Mouse (Mus musculus): Measurements from ENCODE around the gene Slx4ip.

Slx4ip gene

DNA sequence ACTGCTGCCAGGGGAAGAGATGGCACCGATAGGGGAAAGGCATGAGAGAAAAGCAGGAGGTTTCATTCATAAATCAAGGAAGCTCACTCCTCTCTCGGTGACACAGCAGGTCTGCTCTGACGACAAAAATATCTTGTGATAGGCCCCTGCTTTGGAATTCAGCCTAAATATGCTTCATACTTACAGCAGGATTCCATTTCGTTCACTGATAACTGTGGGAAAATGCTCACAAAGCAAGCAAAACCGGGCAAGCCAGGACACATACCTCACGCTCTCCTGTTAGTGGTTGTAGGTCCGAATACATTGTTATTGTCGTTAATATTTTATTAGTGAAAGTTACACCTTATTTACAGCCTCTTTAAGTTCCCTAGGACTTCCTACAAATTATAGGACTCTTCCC lies 216.9 kb downstream of the Slx4ip start:
- no peak for DNase-seq

DNA sequence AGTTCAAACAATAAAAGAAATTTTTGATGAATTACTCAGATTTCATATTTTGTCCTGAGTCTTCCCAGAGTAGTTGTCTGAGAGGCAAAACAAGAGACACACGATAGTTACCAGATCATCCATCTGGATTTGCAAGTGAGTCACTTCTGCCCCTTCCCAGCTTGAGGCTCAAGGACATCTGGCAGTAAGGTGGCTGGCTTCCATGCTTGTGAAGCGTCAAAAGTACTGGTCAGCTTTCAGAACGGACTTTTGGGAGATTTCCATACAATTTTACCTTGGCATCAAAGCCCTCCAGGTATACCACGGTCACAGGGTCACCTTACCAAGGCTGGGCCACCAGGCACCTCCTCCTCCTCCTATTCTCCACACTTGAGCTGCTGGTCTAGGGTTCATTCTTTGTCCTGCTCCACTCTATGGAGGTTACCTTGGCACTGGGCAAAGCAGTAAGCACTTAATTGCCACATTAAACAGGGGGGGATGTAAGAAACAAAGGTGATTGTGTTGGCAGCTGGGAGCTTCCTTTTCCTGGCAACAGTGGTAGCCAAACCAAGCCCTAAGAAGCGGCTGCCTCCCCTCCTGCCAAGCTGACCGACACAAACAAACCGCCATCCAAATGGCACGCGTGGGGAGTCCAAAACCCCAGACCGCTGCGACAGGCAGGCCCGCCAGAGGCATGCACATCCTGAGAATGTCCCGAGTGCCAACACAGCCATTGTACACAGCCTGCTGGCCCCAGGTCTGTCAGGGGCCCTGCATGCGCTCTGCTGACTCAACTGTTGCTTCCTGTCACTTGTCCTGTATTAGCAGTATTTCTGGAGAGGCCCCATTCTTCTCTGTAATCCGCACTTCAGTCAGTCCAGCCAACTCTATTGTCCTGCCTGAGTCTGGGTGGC lies 218.5 kb downstream of the Slx4ip start:
- no peak for DNase-seq

DNA sequence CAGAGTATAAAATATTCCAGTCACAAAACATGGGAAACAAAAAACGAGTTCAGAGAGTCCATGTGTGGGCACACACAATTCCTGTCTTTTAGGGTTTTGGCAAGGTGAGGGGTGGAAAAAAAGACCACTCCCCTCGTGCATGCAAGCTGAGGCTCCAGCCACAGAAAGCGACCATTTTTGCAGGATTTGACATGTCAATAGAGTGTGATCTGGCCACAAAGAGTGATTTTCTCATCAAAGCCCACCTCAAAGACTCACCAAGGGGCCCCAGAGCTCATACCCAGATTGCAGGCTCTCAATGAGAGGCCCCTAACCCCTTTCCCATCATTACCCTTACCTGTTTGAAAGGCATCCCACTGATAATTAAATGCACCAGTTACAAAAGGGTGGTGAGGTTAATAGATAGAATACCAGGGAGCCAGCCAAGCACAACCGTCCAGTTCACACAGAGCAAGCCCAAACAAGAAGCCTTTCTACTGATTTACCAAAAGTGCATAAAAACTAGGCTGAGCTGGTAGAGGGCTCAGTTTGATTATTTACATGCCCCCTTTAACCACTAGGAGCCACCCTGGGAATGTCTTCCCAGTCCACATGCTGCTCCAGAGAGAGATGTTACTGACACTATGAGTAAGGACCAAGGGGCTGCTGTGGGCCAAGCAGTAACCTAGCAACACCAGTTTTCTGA lies 219.3 kb downstream of the Slx4ip start:
- peak; percentile 28 for DNase-seq

DNA sequence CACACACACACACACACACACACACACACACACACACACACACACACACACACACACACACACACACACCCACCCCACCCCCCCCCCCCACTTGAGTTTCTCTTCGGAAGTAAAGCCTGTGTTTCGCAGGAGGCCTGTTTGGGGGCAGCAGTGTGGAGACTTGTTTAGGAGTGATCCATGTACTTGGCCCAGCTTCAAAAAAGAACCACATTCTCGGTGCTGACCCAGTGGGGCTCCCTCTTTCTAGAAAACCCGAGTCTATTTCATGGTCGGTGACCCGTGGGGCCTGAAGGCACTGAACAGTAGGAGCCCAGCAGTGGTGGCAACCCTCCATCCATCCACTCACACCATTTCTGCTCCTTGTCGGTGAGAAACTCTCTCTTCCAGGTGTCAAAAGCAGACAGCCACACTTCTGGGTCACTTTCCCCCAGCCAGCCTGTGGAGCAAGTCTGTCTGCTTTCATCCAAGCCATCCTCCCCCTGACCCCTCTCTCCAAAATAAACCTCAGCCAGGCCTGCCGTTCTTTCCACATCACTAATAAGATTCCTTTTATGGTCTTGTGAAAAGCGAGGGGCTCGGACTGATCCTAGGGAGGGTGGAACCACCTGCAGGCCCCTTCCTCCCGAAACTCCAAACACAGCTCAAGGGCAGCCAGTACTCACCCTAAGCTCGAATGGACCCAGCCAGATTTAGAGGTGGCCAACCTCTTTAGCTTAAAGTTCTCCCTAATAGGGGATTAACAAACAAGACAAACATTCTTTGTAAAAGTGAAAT lies 222.5 kb downstream of the Slx4ip start:
- no peak for DNase-seq

DNA sequence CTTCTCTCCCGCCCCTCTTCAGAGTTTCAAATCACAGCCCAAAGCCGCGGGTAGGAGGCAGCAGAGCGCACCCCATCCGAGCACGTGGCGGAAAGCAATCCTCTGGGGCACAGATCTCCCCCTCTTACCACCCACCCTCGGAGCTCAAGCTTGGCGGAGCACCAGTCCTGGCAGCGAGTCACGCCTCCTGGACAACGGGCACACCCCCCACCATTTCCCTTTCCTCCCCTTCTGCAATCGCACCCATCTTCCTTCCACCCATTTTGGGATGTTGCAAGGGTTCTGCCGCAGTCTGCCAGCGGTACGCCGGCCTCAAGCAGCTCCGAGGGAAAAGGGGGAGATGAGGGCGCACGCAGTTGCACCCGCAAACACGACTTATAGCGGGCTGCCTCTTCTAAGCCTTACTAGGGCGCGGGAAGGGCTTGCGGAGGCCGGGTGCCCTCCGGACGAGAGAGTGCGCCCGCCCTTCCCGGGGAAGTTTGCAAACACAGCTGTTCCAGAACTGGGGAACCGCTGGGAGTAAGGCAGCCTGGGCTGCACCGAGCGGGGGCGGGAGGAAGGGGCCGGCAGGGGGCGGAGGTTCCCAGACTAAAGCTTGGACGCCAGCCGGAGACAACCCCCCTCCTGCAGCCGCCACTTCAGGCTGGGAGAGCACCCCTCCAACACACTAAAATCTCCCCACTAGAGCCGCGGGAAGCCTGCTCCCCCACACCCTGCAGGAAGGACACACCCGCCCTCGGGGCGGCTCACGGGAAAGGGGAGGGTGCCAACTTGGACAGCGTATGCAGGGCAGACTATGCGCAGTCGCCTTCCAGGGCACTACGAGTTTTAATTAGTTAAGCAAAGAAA lies 223.5 kb downstream of the Slx4ip start:
- DNase-seq, result peak; percentile 77

DNA sequence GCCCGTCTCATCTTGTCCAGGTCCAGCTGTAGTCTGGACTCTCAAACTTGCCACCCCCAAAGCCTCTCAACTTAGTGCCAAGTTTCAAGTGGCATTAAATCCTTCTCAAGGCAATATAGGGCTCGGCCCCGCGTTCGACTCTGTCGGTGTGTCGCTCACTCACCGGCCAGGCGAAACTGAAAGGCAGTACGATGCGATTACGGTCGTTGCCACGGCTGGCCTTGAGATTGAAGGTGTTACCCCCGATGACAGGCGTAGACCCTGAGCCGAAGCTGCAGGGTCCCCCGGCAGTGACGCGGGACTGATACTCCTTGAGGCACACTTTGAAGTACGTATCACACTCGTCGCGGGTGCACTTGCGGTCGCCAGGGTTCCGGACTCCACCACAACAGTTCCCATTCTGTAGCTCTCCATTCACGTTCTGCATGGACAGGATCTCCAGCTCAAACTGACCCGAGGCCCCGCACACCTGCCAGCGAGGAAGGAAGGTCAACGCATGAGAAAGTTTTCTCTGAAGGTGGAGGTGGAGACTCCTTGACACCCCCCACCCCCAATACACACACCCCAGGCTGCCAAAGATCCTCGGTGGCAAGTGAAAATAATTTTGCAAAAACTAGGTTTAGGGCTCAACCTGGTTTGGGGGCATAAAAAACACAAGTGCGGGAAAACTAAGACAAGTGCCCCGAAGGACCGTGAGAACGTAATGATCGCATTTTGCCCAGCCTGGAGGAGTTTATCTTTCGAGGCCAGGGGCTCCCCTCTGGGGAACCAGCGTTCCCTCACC lies 224.4 kb downstream of the Slx4ip start:
- peak; percentile 54 for DNase-seq

DNA sequence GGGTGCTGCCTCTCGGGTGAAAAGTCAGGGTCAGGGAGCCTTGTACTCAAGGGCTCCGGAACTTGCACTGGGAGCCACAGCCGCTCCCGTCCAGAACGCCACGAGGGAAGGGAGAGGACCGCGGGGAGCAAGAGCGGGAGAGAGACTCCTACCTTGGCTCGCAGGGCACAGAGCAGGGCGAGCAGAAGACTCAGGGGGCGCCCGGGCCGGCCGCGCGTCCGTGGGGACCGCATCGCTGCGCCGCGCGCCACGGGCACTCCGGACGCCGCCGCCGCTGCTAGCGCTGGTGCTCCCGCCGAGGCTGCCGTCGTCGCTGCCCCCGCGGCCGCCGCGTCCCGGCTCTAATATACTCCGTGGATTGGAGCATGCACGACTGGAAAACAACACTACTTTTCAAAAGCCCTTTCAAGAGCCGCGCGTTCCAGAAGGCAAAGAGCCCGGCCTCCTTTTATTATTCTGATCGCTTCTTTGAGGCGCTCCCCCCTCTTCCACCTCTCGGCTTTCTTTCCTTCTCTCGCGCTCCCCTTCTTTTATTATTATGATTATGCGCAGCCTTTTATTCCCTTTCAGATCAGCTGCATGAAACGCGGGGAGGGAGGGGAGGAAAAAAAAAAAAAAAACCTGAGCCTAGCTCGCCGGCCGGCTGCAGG lies 225.1 kb downstream of the Slx4ip start, which contains the start of gene Jag1:
Gene Jag1, minus strand, starts transcription at position 620 of the 650 bp plus-strand sequence.
- peak; percentile 70 for DNase-seq

DNA sequence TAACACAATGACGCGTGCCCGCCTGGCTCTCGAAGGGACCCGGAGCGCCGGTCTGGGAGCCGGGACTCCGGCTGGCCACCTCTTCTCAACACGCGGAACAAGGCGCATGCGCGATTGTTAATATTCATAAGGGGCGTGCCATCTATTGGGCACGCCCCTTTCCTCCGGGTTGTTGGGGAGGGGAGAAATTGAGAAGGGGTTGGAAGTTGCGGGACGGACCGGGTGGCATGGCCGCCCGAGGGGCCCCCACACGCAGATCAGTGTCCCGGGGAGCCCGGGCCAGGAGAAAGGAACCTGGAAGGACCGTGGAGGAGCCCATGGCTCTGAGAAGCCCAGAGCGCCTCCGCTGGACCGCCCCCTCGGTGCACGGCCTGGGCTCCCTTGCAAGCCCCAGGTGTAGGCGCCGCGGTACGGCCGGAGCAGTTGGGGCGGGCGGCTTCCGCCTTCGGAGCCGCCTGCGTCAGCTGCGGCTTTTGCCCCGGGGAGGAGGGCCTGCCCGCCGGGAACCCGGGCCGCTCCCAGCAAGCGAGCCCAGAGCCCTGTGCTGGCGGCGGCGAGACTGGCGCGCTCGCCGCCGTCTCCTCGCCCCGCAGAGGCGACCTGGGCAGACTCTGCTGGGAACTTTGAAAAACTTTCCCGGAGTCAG lies 225.8 kb downstream of the Slx4ip start:
- DNase-seq, result peak; percentile 94

DNA sequence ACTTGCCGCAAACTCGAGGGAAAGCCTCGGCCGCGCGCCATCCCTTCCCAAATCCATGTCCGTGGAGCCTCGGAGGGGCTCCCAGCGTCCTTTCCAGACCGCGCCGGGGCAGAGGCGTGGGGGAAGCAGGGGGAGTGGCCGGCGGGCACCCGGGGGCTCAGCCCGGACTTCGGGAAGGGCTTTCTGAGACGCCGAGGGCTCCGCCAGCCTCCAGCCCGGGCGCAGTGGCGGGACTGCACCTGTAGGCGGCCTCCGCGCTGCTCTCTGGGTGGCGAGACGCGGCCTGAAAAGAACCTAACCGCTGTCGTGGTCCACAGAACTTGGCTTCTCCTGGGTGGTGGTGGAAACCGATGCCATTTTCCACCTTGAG lies 226.3 kb downstream of the Slx4ip start:
- DNase-seq, result peak; percentile 93

Data from kidney, adult 18-20 months (tissue).